Mouse (Mus musculus): ENCODE measurements around the gene Hoxd10. TPM values are rescaled to one million over a fixed set of nuclear protein-coding genes. Genes with fewer than 3 reads are reported as not detected.

Gene Hoxd10
- total and polyA plus RNA-seq, 2 experiments, result not detected

DNA sequence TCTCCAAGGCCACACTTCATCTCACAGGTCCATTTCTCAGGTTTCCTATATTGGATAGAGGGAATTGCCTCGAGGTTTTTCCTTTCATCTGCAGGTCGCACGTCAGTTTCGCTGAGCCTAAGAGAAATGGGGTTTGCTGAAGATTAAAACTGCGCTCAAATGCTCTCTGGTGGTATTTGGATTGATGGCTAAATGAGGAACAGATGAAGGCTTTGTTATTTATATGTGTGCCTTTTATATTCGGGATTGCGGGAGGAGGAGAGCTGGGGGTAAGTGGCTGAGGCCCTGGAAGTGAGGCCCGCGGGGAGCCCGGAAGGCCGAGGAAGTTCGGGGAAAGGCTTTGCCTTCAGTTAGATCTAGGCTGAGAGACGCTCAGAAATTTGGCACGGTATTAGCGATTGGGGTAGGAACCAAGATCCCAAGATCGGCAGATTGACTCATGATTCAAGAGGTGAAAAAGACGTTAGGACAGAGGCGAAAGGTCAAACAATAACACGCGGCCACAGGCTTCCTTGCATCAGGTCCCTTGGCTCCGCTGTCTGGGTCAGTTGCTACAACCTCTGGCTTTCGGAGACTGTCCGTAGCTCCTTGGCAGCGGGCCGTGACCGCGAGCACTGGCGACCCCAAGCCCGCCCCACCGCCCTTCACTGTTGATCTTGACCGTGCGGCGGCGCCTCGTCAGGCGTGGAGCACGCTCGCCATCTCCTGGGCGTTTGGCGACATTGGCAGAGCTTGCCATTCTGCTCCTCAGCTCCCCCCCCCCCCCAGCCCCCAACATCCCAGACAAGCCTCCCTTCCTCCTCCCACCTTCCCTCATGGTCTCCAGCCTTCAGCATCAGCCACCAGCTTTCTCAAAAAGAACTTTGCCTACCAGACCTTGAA lies 19.0 kb upstream of the Hoxd10 start:
- WGBS, result 7% methylated on average over 40 of the region's 40 CpGs
- peak overlapping the region; percentile 44; the same call in 1 of the 2 replicates for H3K4me3 ChIP-seq (ENCODE audit: insufficient read depth, low read depth, low read length)
- no peaks in the 10 kb centered on the region for H3K79me2 ChIP-seq (ENCODE audit: control insufficient read depth, insufficient read depth, low read length)
- H3K9ac ChIP-seq (ENCODE audit: low read depth, low read length), result no peak overlapping the region
- peaks cover 43% of the 10 kb centered on the region for H3K27me3 ChIP-seq (ENCODE audit: control insufficient read depth, insufficient read depth, low read length)
- peak; percentile 31 for DNase-seq (ENCODE audit: extremely low read depth, low read depth, low spot score)
- TF ChIP-seq POLR2A (IDR thresholded peaks at IDR 0.05; ENCODE audit: extremely low read depth, insufficient read depth, low read length), result no peak
- TF ChIP-seq CTCF (IDR thresholded peaks at IDR 0.05; ENCODE audit: low read depth, low read length), result peak; percentile 84
- H3K27ac ChIP-seq (replicated peaks; ENCODE audit: insufficient read depth, low read depth, low read length), result no peak overlapping the region
- peaks cover 4% of the 10 kb centered on the region; the same call in 1 of the 2 replicates for H3K4me1 ChIP-seq (ENCODE audit: control insufficient read depth, insufficient read depth, low read length)
- no peaks in the 10 kb centered on the region for H3K36me3 ChIP-seq (ENCODE audit: control insufficient read depth, insufficient read depth, low read length)

DNA sequence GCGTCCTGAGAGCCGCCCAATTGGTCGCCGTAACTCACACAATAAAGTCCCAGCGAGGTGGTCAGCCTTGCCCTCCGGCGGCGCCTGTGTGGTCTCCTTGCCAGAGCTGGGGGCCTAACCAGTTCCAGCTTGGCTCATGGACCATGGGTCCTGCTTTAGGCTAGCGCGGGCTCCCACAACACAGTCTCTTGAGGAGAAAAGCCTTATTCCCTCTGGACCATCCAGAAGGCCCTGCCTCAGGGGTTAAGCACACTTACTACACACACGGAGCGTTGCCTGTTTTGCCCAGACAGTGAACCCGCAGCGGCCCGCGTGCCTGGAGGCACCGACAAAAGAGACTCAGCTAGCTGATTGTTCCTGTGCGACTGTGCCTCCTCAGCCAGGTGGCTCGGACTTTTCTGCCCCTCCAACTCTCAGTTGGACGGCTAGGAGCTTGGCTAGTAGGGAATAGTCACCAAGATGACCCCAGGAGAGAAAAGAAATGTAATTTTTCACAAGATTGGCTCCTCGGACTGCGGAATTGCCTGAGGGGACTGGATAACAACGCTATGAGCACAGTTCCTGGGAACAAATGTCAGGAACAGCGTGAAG lies 17.8 kb upstream of the Hoxd10 start:
- no peak overlapping the region for H3K9ac ChIP-seq (ENCODE audit: low read depth, low read length)
- no peaks in the 10 kb centered on the region for H3K36me3 ChIP-seq (ENCODE audit: control insufficient read depth, insufficient read depth, low read length)
- H3K79me2 ChIP-seq (ENCODE audit: control insufficient read depth, insufficient read depth, low read length), result no peaks in the 10 kb centered on the region
- no peak for DNase-seq (ENCODE audit: extremely low read depth, low read depth, low spot score)
- no peak overlapping the region for H3K27ac ChIP-seq (replicated peaks; ENCODE audit: insufficient read depth, low read depth, low read length)
- peaks cover 4% of the 10 kb centered on the region; the same call in 1 of the 2 replicates for H3K4me1 ChIP-seq (ENCODE audit: control insufficient read depth, insufficient read depth, low read length)
- H3K4me3 ChIP-seq (ENCODE audit: insufficient read depth, low read depth, low read length), result no peak overlapping the region
- 6% methylated on average over 24 of the region's 24 CpGs for WGBS
- H3K27me3 ChIP-seq (ENCODE audit: control insufficient read depth, insufficient read depth, low read length), result peaks cover 32% of the 10 kb centered on the region
- TF ChIP-seq CTCF (IDR thresholded peaks at IDR 0.05; ENCODE audit: low read depth, low read length), result no peak
- TF ChIP-seq POLR2A (IDR thresholded peaks at IDR 0.05; ENCODE audit: extremely low read depth, insufficient read depth, low read length), result no peak

DNA sequence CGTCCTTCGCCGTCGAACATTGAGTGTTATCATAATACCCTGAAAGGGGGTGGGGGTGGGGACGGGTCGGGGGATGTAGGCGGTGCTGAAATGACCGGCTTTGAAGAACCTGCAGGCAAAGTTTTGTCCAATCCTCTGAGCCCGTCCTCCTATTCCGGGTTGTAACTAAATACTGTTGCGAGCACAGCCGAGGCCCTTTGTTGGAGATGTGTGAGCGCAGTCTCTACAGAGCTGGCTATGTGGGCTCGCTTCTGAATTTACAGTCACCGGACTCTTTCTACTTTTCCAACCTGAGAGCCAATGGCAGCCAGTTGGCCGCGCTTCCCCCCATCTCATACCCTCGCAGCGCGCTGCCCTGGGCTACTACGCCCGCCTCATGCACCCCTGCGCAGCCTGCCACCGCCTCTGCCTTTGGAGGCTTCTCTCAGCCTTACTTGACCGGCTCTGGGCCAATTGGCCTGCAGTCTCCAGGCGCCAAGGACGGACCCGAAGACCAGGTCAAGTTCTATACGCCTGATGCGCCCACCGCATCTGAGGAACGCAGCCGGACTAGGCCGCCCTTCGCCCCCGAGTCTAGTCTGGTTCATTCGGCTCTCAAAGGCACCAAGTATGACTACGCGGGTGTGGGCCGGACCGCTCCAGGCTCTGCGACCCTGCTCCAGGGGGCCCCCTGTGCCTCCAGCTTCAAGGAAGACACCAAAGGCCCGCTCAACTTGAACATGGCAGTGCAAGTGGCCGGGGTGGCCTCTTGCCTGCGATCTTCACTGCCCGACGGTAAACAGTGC lies 16.7 kb upstream of the Hoxd10 start, which contains the start of gene Hoxd12:
Gene Hoxd12, plus strand, starts transcription at position 133 of the 785 bp plus-strand sequence.
- DNase-seq (ENCODE audit: extremely low read depth, low read depth, low spot score), result no peak
- WGBS, result 6% methylated on average over 47 of the region's 47 CpGs
- no peaks in the 10 kb centered on the region for H3K79me2 ChIP-seq (ENCODE audit: control insufficient read depth, insufficient read depth, low read length)
- no peak within 1 kb of the TSS for H3K9ac ChIP-seq (ENCODE audit: low read depth, low read length)
- peaks cover 4% of the 10 kb centered on the region; the same call in 1 of the 2 replicates for H3K4me1 ChIP-seq (ENCODE audit: control insufficient read depth, insufficient read depth, low read length)
- H3K36me3 ChIP-seq (ENCODE audit: control insufficient read depth, insufficient read depth, low read length), result no peaks in the 10 kb centered on the region
- no peak for TF ChIP-seq CTCF (IDR thresholded peaks at IDR 0.05; ENCODE audit: low read depth, low read length)
- no peak for TF ChIP-seq POLR2A (IDR thresholded peaks at IDR 0.05; ENCODE audit: extremely low read depth, insufficient read depth, low read length)
- no peak within 1 kb of the TSS for H3K27ac ChIP-seq (replicated peaks; ENCODE audit: insufficient read depth, low read depth, low read length)
- no peak within 1 kb of the TSS for H3K4me3 ChIP-seq (ENCODE audit: insufficient read depth, low read depth, low read length)
- peaks cover 31% of the 10 kb centered on the region for H3K27me3 ChIP-seq (ENCODE audit: control insufficient read depth, insufficient read depth, low read length)

DNA sequence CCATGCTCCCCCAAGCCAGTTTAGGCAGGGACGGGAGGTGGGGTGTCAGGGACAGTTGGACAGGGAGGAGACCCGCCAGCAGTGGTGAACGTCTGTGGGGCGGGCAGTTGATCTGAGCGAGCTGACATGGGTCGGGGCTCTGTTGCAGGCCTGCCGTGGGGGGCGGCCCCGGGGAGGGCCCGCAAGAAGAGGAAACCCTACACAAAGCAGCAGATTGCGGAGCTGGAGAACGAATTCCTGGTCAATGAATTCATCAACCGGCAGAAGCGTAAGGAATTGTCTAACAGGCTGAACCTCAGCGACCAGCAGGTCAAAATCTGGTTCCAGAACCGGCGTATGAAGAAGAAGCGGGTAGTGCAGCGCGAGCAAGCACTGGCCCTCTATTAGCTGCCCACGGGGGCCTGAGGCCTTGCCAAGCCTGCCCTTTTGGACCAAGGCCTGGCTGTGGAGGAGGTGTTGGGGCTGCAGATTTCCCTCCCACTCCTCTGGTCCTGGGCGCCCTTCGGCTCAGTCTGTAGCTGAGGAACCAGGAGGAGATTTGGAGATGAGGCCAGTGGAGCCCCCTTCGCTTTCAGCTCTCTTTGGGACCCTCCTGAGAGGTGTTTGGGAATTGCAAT lies 15.9 kb upstream of the Hoxd10 start:
- WGBS, result 9% methylated on average over 24 of the region's 24 CpGs
- H3K27me3 ChIP-seq (ENCODE audit: control insufficient read depth, insufficient read depth, low read length), result peaks cover 38% of the 10 kb centered on the region
- no peak for DNase-seq (ENCODE audit: extremely low read depth, low read depth, low spot score)
- TF ChIP-seq CTCF (IDR thresholded peaks at IDR 0.05; ENCODE audit: low read depth, low read length) (no peak), POLR2A (IDR thresholded peaks at IDR 0.05; ENCODE audit: extremely low read depth, insufficient read depth, low read length) (no peak)
- H3K36me3 ChIP-seq (ENCODE audit: control insufficient read depth, insufficient read depth, low read length), result no peaks in the 10 kb centered on the region
- no peak overlapping the region for H3K27ac ChIP-seq (replicated peaks; ENCODE audit: insufficient read depth, low read depth, low read length)
- no peak overlapping the region for H3K4me3 ChIP-seq (ENCODE audit: insufficient read depth, low read depth, low read length)
- no peak overlapping the region for H3K9ac ChIP-seq (ENCODE audit: low read depth, low read length)
- H3K4me1 ChIP-seq (ENCODE audit: control insufficient read depth, insufficient read depth, low read length), result peaks cover 4% of the 10 kb centered on the region; the same call in 1 of the 2 replicates
- H3K79me2 ChIP-seq (ENCODE audit: control insufficient read depth, insufficient read depth, low read length), result no peaks in the 10 kb centered on the region

DNA sequence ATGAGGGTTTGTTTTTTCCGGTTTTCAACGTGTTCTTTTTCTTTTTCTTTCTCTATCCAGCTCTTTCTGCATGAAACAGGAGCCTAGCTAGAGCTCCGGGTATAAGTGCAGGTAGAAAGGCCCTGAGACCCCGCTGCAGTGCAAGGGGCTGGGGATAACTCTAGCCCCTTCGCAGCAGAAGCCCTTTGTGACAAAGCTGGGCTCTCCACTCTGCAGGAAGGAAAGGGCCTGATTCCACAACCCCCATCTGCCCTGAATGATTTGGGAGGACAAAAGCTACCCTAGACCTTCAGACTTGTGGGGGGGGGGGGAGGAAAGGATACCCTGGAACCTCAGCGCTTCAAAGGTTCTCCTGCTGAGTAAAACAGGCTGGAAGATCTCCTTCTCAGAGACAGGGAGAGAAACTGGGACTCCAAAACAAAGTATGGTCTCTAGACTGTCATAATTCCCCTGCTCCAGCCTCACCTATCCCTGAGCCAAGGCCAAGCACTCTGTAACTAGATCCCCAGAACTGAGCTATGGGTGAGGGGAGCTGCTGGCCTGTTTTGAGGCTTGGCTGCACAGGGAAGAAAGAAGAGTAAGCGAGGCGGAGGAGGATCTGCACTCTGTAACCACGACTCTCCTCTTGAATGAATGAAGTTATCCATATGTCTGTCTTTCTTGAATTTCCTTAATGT lies 15.2 kb upstream of the Hoxd10 start:
- Histone ChIP-seq H3K79me2 (ENCODE audit: control insufficient read depth, insufficient read depth, low read length) (no peaks in the 10 kb centered on the region), H3K27ac (replicated peaks; ENCODE audit: insufficient read depth, low read depth, low read length) (no peak overlapping the region), H3K36me3 (ENCODE audit: control insufficient read depth, insufficient read depth, low read length) (no peaks in the 10 kb centered on the region), H3K4me3 (ENCODE audit: insufficient read depth, low read depth, low read length) (no peak overlapping the region), H3K9ac (ENCODE audit: low read depth, low read length) (no peak overlapping the region), H3K27me3 (ENCODE audit: control insufficient read depth, insufficient read depth, low read length) (peaks cover 40% of the 10 kb centered on the region), H3K4me1 (ENCODE audit: control insufficient read depth, insufficient read depth, low read length) (peaks cover 4% of the 10 kb centered on the region; the same call in 1 of the 2 replicates)
- no peak for DNase-seq (ENCODE audit: extremely low read depth, low read depth, low spot score)
- 8% methylated on average over 9 of the region's 9 CpGs for WGBS
- TF ChIP-seq POLR2A (IDR thresholded peaks at IDR 0.05; ENCODE audit: extremely low read depth, insufficient read depth, low read length), result no peak
- TF ChIP-seq CTCF (IDR thresholded peaks at IDR 0.05; ENCODE audit: low read depth, low read length), result no peak
